Mouse (Mus musculus) right cerebral cortex, postnatal 10 days (tissue): ENCODE measurements at regions not wholly inside any gene's neighbourhood (a gene's known extent, or its start where the extent isn't known, plus 50 kb on each side); places are given as distances from the start of the nearest gene placed in this dataset.

ENCODE experiments used
- DNase-seq, 2 experiments: peaks; one replicate each; pipeline ENCODE4 v3.0.0; 2021; ENCODE audit warnings: low spot score in 2 of 2

DNA sequence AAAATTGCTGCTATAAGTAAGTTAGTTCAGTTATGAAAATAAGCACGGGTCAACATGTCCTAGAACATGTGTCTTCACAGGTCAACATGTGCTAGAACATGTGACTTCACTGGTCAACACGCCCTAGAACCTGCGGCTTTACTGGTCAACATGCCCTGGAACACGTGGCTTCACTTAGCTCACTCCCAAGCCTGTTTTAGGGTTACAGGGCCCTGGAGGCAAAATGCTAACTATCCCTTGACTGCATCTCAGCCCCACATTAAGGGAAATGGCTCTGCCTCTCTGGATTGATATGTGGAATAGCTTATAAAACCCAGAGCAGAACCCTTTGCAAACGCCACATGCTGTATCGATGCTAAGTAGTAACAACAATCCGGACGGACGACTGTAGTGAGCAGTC is 67.8 kb downstream of the Nkx6-1 start:
- no peak for DNase-seq

DNA sequence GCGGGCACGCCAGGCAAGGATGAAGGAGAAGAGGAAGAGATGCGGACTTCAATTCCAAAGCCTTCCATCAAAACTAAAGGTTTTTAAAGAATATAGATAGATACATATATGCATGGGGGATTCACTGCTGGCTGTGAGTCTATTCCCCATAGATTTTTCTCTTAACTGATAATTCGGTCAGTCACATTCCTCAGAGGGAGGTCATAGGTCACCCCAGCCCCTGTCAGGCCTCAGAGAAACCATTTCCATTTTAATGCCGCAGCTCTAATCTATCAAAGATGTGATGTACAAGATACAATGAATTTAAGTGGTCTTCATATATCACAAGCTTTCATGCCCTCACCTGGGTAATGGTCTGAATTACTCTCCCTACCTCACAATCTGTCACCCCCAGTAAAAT is 73.6 kb downstream of the Nkx6-1 start:
- DNase-seq = no peak

GRCm38 (mm10) chr5:101590341-101591124 is 74.3 kb downstream of the Nkx6-1 start:
- no peak for DNase-seq

DNA sequence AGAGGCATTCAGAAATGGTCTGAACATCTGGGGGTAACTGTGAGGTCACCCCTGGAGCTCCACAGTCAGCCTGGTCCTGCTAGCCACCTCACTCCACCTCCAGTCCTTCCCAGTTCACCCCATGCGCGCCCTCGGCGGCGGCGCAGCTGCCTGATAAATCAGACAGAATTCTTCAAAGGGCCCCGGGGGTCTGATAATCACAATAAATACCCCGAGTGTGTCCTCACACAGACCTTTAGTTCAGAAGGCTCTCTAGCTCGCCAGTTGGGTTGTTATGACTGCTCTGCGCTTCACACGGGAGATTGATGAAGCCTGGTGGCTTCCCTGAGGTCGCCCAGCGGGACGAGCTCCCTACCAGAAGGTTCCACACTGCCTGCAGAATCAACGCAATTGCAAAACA is 91.8 kb downstream of the Nkx6-1 start:
- DNase-seq = no peak

DNA sequence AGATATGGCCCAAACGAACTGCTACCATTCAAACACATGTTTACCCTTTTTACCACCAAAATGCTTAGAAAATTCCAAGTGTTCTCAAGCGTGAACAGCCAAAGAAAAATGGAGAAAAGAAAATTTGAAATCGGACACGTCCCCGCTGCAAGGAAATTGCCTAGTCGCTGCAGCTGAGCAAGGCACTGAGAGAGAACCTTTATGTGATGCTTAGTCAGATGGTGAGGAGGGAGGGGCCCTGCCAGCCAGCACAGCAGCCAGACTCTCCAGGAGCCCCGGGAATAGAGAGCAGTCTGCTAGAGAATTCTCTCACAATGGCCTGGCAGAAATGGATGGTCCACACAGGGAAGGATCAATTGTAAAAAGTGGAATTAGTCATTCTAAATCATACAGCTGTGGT is 99.0 kb downstream of the Nkx6-1 start:
- DNase-seq = peak; percentile 26 to 27

DNA sequence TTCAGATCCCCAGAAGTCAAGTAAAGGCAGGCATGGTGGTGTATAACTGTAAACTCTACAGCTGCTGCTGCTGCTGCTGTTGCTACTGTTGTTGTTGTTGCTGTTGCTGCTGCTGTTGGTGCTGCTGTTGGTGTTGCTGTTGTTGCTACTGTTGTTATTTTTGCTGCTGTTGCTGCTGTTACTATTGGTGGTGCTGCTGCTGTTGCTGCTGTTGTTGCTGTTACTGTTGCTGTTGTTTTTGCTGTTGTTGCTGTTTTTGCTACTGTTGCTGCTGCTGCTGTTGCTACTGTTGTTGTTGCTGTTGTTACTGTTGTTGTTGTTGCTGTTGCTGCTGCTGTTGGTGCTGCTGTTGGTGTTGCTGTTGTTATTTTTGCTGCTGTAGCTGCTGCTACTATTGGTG is 104.4 kb downstream of the Nkx6-1 start:
- no peak for DNase-seq

- peak; percentile 53 to 60 for DNase-seq
These were observed 106.4 kb downstream of the Nkx6-1 start for GRCm38 (mm10) chr5:101558279-101558987.

- peak; percentile 33 to 40 for DNase-seq
These were observed 107.6 kb downstream of the Nkx6-1 start for GRCm38 (mm10) chr5:101557156-101557555.

DNA sequence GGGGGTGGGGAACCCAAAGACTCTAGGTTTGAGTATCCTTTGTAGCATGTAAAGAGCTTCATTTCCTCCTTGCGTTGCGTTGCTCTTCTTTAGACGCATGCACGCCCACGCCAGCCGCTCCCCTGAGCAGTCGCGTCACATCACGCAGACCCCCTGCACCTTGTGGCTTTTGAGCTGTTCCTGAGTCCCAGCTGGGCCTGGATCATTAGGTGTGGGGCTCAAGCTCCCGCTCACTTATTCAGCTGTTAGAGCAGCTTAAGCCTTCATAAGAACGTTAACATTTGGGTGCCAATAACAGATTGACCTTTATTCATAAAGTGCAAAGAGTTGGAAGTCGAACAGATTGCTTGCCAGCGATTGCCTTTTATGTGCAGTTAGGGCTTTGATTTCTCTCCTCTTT is 121.5 kb downstream of the Nkx6-1 start:
- no peak for DNase-seq

GRCm38 (mm10) chr5:101539818-101540217 is 125.0 kb downstream of the Nkx6-1 start:
- no peak for DNase-seq

- no peak for DNase-seq
These were observed 125.6 kb downstream of the Nkx6-1 start for GRCm38 (mm10) chr5:101539254-101539549.

DNA sequence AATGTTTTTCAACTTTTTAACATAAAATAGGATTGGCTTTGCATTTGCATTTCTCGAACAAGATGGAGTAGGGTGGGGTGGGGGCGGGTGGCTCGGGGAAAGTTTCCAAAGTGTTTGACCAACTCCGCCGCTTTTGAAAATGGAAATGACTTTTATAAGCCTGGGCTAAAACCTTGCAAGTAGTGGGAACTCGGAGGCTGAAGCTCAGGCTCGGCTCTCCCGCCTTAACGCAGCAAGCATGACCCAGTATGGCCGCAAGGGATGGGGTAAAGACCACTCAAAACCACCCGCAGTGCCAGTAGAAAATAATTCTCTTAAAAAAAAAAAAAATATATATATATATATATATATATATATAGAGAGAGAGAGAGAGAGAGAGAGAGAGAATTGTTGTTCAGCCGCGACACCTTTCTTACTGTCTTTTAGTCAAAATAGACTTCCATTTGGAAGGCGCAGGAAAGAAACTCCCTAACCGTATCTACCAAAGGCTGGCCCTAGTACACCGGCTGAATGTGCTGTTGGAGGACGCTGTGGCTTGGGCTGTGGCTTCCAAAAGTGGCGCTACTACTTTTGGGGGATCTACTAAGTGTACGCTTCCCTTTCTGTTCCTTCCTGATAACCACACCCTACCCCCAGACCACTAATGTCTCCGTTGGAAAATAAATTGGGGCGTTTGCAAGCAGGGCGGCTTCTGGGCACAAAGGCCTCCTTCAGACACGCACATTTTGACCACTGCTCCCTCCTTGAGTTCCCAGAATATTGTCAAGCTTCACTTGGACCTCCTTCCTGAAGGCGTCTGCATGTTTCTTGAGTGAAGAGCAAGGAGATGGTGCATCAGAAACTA is 126.2 kb downstream of the Nkx6-1 start:
- DNase-seq = no peak

DNA sequence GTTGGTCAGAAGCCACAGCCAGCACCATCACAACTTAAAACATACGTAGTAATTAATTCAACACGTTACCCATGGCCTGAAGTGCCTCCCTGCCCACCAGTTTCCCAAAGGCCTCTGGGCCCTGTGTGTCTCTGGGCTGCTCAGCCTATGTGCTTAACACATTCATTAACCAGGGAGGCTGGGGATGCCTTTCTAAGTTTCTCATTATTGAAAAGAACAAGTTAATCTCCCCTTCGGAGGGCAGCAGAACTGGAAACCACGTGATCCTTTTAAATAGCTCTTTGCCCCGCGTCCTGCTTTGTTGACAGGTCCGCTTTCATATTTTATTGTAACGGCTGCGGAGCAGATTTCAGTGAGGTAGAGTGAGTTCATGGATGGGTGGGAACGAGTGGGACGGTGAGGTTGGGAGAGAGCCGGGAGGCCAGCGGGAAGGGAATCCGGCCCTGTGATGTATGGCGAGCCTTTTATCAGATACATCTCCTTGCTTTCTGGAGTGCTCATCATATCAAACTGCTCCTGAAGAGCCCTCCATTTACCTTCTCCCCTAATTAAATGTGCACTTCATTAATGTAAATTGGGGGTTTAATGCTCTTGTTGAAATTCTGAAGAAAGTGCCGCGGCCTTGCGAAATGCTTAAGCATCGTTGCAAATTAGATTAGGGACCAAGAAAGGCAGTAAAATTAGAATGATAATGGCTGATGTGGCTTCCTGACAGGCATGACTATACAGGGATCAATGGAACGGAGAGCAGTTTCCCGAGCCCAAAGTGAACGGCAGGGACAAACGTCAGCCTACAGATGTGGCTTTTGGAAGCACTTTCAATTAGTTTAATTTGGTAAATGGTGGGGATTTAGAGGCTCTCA is 127.0 kb downstream of the Nkx6-1 start:
- DNase-seq = no peak

GRCm38 (mm10) chr5:101535451-101535850 is 129.3 kb downstream of the Nkx6-1 start:
- DNase-seq = no peak

- no peak for DNase-seq
These were observed 139.4 kb downstream of the Nkx6-1 start for GRCm38 (mm10) chr5:101525346-101525745.

GRCm38 (mm10) chr5:101524670-101525069 is 140.1 kb downstream of the Nkx6-1 start:
- no peak for DNase-seq

DNA sequence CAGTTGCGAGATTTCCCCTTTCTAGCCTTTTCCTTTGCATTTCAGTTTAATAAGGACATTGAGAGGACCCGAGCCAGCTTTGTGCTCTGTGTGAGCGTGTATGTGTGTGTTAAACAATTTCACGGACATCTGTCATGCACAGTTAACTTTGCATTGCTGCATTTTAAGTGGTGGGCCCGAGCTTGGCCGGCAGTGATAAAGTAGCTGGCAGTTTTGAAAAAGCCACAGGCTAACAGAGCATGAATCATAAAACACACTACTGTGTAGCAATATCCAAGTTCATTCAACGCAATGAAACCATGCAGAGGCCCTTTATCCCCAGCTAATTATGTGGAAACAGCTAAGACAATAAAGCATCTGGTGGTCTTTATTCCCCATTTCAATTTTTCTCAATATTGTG is 140.9 kb downstream of the Nkx6-1 start:
- DNase-seq = no peak

- DNase-seq = no peak
These were observed 141.3 kb downstream of the Nkx6-1 start for GRCm38 (mm10) chr5:101523490-101523889.

GRCm38 (mm10) chr5:101520935-101521655 is 143.7 kb downstream of the Nkx6-1 start:
- no peak for DNase-seq

- no peak for DNase-seq
These were observed 145.8 kb downstream of the Nkx6-1 start for GRCm38 (mm10) chr5:101518791-101519547.
